Mouse (Mus musculus): Measurements from ENCODE around the gene Ifnl3.

The Ifnl3 gene

DNA sequence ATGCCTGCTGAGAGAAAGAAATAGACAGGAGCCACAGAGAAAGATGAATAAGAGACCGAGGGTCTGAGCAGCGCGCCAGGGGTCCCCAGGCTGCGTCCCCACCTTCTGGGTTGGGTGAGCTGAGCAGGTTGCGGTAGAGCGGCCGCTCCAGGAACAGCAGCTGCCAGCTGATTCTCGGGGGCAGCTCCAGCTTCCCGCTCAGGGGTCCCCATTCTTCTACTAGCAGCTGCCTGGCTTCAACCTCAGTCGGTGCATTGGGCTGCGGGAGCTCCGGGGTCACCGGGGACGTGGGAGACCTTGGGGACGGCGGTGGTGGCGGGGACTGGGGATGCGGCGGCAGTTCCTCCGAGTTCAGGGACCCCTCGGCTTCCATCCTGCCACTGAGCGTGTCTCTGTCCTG is 24.0 kb downstream of the Ifnl3 start:
- DNase-seq (ENCODE audit: extremely low spot score, low read depth, low spot score): no peak

DNA sequence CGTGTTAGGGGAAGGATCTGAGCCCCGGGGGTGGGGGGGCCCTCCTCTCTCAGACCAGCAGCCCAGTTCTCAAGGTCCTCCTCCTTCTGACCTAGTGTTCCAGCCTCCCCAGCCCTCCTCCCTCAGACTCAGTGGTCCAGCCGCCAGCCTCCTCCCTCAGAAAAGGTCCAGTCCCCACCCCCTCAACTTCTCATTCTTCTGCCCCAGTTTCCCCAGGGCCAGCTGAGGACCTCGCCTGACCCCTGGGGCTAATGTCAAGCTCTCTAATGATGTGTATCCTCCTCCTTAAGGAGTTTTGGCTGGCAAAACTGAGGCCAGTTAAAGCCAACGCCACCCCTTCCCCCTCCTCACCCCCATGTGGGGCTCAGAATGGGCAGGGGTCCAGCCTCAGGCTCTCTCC is 24.5 kb downstream of the Ifnl3 start, which contains the start of gene Nccrp1:
Gene Nccrp1 (minus strand): TSS at position 101 of the 400 bp plus-strand sequence.
- no peak for DNase-seq (ENCODE audit: extremely low spot score, low read depth, low spot score)

DNA sequence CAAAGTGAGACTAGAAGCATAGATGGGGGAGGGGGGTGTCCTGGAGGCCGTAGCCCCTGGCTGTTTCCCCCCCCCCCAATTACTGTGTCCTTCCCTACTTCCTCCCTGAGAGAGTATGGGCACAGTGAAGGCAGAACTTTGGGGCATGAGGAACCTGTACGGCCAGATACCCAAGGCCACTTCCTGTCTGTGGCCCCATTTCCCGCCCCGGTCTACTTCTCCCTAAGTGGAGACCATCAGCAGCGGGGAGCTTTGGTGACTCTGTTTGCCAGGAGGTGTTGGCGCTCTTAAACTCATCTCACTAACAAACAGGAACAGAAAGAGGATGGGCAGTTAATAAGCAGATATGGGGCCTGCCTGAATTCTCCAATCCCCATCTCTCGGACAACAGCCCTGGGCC is 25.0 kb downstream of the Ifnl3 start:
- DNase-seq (ENCODE audit: extremely low spot score, low read depth, low spot score): no peak

DNA sequence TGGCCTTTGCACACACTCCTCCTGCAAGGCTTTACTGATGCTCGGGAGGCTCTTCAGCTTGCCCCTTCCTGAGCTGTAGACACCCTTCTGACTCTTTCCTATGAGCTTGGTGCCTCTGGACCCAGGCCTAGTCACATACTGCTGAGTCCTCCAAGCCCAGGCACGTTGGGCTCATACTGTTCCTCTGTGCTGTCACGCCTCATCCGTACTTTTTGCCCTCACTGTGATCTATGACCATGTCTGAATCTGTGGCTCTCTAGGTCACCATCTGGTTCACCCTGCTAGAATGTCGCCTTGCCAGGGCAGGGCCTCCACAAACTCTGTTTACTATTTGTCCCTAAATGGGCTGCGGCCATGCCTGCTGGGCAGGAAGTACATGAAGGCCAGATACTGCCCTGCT is 30.4 kb downstream of the Ifnl3 start:
- DNase-seq (ENCODE audit: extremely low spot score, low read depth, low spot score): no peak

DNA sequence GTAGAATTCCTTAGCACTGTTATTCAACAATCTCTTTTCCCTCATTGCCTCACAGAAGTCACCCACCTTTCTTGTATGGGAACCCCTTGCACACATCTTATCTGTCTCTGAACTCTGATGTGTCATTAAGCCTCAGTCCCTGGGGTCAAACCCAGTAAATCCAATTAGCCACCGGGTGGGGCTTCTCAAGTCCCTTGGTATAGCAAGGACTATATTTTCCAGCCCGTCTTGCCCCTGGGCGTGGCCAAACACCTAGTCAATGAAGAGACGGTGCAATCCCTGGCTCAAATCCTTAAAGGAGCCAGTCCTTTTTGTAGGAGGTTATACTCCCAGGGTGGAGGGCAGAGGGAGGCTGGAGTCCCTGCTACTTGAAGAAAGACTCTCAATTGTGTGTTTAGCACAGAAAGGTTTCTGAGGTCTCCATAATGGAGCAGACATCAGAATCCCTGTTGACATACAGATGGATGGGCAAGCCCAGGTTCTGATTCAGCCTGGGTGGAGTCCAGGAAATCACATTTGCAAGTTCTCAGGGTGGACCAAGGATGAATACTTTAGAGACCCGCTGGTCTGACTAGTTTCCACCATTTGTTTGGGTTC is 33.4 kb downstream of the Ifnl3 start:
- no peak for DNase-seq (ENCODE audit: extremely low spot score, low read depth, low spot score)

DNA sequence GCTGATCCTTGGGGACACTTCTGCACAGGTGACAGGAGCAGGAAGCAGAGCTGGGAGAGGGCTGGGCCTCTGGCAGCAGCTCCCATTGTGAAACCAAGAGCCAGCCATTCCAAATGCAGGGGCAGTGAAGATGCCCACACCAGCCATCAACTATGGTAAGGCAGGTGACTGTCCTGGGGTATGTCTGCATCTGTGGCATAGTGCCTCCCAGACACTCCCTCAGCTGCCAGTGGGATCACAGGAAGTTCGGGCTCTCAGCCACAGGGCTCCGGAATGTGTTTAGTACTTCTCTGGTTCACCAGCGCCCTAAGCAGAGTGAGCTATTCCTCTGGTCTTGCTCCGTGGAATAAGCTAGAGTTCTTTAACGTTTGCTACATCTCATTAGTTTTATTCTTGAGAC is 34.4 kb downstream of the Ifnl3 start:
- no peak for DNase-seq (ENCODE audit: extremely low spot score, low read depth, low spot score)

DNA sequence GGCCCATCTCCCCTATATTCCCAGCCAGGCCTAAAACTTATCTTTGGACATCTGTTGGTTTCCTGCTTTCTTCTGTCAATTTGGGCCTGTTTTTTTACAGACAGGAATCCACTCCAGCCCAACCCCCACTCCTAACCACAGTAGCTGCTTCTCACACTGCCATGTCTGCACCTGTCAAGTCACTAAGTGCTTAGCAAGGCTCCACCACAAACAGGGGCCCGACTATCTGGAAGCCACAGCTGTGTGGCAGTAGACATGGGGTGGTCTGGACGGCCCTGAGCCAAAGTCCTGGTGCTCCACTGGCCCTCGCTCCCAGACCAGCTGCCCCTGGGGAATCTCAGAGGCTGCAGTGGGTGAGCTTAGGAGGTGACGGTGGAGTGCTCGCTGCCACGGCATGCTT is 35.1 kb downstream of the Ifnl3 start:
- DNase-seq (ENCODE audit: extremely low spot score, low read depth, low spot score): no peak

DNA sequence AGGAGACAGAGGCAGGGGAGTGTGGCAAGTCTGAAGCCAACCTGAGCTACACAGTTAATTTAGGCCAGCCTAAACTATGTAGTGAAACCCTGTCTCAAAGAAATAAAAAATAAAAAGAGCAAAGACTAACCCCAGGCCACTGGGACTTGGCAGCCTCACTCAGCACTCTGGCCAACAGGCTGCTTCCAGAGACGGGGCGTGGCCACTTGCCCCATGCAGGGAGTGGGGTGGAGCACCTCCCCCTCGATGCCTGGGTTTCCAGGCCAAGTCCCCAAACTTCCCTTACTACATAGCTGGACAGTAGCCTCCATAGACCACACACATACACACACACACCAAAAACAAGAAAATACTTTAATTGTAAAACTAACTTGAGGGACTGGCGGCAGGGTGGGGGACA is 35.9 kb downstream of the Ifnl3 start:
- DNase-seq (ENCODE audit: extremely low spot score, low read depth, low spot score): no peak

DNA sequence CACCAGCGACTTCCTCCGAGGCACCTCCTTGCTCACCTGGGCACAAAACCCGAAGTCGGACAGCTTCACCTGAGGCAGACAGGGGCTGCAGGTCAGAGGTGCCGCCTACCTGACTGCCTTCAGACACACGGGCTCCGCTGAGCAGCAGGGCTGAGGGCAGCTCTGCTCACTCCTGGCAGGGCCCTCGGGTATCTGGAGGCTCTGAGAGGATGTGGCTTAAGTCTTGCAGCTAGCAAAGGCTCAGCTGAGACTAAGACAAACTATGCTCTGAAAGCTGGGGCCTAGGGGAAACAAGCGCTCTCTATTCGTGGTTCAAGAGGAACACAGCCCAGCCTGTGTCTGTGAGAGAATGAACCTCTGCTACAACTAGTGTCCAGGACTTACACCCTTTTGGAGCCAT is 38.2 kb downstream of the Ifnl3 start:
- no peak for DNase-seq (ENCODE audit: extremely low spot score, low read depth, low spot score)

DNA sequence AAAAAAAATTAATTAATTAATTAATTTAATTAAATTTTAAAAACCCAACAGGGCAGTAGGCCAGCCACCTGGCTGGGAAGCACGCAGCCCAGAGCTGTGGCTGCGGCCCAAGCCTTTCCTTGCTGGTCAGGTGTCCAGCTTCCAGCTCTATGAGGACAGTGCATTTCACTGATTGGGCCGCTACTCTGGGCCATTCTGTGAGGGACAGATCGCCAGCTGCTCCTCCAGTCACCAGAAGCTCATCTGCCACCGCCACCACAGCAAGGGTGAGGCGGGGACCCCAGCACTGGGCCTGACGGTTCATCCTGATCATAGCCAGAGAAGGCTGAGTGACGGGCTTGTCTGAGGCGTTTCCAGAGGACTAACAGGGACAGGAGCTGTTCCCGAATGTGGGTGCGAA is 39.3 kb downstream of the Ifnl3 start:
- DNase-seq (ENCODE audit: extremely low spot score, low read depth, low spot score): no peak

DNA sequence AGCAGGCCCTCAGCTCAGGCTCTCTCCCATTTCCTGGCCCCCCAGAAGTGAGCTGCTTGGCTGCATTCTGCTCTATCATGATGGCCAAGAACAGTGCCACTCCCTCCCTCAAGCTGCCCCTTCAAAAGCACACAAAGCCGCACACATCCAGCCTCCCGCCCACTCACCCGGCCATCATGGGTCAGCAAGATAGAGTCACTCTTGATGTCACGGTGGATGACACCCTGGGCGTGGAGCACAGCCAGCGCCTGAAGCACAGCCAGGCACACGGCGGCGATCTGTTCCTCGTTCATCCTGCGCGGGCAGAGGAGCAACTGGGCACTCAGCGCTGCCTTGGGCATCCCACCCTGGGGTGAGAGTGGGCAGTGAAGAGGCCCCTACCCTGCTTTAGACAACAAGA is 39.7 kb downstream of the Ifnl3 start:
- DNase-seq (ENCODE audit: extremely low spot score, low read depth, low spot score): no peak

DNA sequence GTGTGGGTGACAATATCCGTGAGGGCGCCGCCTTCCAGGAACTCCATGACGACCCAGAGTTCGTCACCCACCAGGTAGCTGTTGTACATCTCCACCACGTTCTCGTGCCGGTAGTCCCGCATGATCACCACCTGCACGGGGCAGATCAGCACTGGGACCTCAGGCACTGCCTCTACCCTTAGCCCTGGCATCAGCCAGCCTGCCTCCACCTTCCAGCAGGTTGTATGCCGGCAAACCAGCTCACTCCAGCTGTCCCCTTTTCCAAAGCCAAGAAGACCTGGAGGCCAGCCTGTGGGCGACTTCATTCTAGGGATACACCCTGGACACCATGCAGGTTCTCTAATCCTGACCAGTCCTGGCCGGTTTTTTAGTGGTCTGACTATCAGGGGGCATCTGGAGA is 40.3 kb downstream of the Ifnl3 start:
- no peak for DNase-seq (ENCODE audit: extremely low spot score, low read depth, low spot score)

DNA sequence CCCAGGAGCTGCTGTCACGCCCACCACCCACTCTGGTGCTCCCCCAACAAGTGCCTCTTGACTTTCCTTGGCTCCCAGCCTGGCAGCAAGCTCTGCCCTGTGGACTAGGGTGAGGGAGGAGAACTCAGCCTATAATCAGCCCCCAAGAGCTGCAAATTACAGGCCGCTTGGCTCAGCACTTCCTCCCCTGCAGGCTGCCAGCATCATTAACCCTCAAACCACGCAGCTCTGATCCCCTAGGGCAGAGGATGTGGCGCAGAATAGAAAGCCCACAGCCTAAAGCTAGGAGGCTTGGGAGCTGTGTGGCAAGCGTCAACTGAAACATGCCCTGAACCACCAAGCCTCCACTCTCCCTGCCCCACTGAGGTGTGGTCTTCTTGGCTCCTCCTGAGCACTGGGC is 42.8 kb downstream of the Ifnl3 start:
- DNase-seq (ENCODE audit: extremely low spot score, low read depth, low spot score): no peak

DNA sequence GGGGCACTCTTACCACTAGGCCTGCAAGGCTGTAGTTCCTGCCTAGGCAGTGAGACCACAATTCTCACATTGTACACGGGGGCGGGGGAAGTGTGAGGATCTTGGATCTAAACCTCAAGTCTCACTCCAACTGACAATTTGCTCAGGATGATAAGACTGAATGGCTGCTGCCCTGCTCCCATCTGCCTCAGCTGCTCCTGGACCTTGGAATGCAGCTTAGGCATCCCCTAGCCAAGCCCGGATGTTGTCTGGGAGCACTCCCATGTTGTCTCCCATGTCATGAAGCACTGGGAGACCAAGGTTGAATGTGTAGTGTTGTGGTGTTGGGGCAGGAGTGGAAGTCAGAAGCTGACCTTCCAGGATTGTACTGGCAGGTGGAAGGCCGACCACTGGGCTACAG is 44.9 kb downstream of the Ifnl3 start:
- DNase-seq (ENCODE audit: extremely low spot score, low read depth, low spot score): no peak

DNA sequence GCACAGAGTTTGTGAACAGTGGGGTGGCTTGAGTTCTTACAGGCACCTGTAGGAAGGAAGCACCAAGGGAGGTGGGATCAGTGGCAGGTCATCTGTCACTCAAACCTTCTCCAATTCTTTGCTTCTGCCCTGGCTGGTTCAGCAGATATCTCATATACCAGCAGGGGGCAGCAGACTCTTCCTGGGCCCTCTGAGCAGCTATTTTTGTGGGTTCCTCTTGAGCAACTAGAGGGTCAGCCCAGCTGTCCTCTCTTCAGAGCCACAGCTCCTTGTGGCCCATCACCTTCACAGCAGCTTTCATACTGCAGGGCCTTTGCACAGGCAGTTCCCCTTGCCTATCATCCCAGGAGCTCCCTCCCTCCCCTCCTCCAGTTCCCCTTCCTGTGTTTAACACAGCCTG is 45.6 kb downstream of the Ifnl3 start:
- DNase-seq (ENCODE audit: extremely low spot score, low read depth, low spot score): peak; percentile 12

DNA sequence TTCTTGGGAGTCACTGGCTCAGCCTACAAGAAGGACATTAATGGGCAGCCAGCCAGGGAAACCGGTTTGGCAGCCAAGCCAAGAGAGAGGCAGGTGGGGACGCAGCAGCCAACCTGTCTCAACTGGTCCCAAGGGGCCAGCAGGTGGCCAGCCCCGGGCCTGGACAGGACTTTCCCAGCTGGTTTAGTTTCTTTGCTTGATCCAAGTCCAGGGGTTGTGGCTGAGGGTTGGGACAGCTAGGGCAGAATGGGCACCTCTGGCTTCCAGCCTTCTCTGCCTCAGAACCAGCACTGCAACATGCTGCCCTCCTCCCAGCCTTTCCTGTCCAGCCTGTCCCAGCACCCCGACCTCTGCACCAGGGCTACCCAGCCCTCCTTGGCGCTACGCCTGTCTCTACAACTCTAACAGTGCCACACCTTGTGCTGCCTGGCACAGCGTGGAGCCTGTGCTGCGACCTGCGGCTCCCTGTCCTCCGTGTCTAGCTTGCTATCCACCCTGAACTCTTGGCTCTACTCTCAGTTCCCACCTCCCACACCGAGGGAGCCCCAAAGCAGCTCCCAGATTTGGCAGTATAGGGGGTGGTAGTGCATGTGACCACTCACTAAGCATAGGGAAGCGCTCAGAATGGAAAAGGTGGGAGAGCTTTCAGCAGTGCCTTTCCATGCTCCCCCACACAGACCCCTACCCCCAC is 47.8 kb downstream of the Ifnl3 start:
- DNase-seq (ENCODE audit: extremely low spot score, low read depth, low spot score): no peak

DNA sequence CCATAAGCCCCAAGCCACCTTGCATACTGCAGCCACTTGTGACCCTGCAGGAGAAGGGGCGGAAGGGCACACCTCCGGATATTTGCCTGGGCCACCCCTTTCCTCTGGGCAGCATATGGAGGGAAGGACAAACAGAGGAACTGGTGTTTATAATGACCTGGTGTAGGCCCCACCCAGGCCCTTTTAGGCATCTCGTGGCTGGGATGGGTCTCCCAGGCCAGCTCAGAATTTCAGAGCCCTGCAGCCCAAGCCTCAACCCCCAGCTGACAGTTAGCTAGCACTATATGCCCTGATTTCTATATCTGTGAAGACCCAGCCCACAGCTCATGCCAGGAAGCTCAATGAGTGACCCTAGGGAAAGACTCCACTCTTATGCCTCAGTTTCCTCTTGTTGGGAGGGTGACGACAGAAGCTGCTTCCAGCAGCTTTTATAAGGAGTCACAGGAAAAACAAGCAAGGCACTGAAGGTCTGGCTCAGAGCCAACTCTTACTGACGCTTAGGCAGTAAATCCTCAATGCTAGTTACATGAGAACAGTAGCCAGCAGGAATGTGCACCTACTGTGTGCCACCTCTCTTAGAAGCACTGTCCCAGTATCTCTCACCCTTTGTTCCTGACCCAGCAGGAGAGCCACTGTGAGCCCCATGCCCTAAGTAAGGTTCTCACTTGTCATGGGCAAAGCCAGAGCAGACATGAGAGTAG is 48.5 kb downstream of the Ifnl3 start:
- DNase-seq (ENCODE audit: extremely low spot score, low read depth, low spot score): no peak

DNA sequence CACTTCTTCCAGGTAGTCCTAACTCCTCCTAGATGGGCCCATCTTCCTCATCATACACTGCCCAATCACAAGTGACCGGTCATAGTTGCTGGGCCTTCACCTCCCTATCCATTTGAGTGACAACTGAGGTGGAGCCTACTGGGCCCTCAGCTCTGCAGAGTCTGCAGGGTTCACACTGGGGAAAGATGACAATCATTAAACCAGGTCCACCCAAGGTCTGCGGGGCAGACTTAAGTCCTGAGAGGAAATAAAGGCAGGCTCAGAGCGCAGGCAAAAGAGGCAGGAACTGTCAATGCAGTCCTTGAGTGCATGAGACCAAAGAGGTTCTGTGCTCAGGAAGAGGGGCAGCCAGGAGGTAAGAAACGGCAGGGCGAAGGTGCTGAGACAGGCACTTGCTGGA is 50.1 kb downstream of the Ifnl3 start:
- no peak for DNase-seq (ENCODE audit: extremely low spot score, low read depth, low spot score)

DNA sequence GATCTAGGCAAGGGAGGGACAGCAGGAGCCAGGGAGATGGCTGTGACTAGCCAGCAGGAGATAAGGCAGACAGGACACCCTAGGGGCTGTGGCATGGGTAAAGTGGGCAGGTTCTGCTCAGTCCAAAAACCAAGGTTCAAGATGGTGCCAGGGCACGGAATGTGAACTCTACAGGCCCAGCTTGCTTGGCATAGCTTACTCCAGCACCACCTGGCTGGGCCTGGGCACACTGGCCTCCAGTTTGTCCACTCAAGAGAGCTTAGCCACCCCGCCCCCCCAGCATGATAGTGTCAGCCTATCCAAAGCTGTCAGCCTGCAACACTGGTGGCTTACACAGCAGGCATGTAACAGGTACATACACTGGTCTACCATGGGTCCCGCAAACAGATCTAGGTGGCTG is 50.6 kb downstream of the Ifnl3 start:
- DNase-seq (ENCODE audit: extremely low spot score, low read depth, low spot score): no peak

Data from hindlimb bud, embryonic 11.5 days (tissue).